Mouse (Mus musculus) heart, embryonic 16.5 days (tissue): ENCODE results near the gene Lgr4. TPM values are rescaled to one million over a fixed set of nuclear protein-coding genes. Genes with fewer than 3 reads are reported as not detected.

ENCODE experiments used
- ATAC-seq: fragments of 200-750 bp; cut with Nextera tagmentation; replicated peaks from 2 replicates; pipeline ENCODE4 v1.8.0; 2017; ENCODE audit warnings: moderate number of reproducible peaks; ENCODE audit not compliant: insufficient read depth, low FRiP score; ENCODE audit errors: extremely low read depth
- H3K27ac ChIP-seq: fragments of 300-500 bp; sonication (generic); 2 replicates; pipeline ENCODE4 v1.5.1; 2014; ENCODE audit warnings: mild to moderate bottlenecking, low read length, control low read depth, moderate library complexity
- H3K27me3 ChIP-seq: fragments of 300-500 bp; sonication (generic); 2 replicates; pipeline ENCODE4 v1.6.1; 2014; ENCODE audit warnings: low read length, mixed read lengths; ENCODE audit not compliant: control insufficient read depth, insufficient read depth
- H3K36me3 ChIP-seq: fragments of 300-500 bp; sonication (generic); 2 replicates; pipeline ENCODE4 v1.6.1; 2014; ENCODE audit not compliant: control insufficient read depth, insufficient read depth
- H3K4me1 ChIP-seq: fragments of 300-500 bp; sonication (generic); 2 replicates; pipeline ENCODE4 v1.6.1; 2014; ENCODE audit warnings: low read length, mixed read lengths; ENCODE audit not compliant: control insufficient read depth, insufficient read depth
- H3K4me2 ChIP-seq: fragments of 300-500 bp; sonication (generic); 2 replicates; pipeline ENCODE4 v1.6.1; 2014; ENCODE audit warnings: low read depth, mild to moderate bottlenecking, control low read depth, low read length
- H3K4me3 ChIP-seq: fragments of 300-500 bp; sonication (generic); 2 replicates; pipeline ENCODE4 v1.5.1; 2014; ENCODE audit warnings: mild to moderate bottlenecking, control low read depth, low read length
- H3K9ac ChIP-seq: fragments of 300-500 bp; sonication (generic); 2 replicates; pipeline ENCODE4 v1.6.1; 2014; ENCODE audit warnings: low read length, control low read depth
- H3K9me3 ChIP-seq: fragments of 300-500 bp; sonication (generic); replicated peaks from 2 replicates; pipeline ENCODE4 v1.6.1; 2016; ENCODE audit warnings: low read length; ENCODE audit not compliant: control insufficient read depth
- WGBS: fragments of 180-500 bp; shearing (Covaris S2); extraction: QIAGEN DNeasy Blood & Tissue Kit; methylation state at CpG from one replicate; pipeline ENCODE4 v1.1.7; 2014; 5-methylcytosine and 5-hydroxymethylcytosine counted together
- polyA plus RNA-seq: library from polyadenylated mRNA; unstranded; fragments of >200 nt; fragmentation: Nextera tagmentation; extraction: Ambion mirVana; gene quantifications from 2 replicates; pipeline ENCODE4 v1.2.1, GENCODE M21; 2015

The Lgr4 gene
- polyA plus RNA-seq, 1 experiment from 2014 or later: 11.8 TPM

GRCm38 (mm10) chr2:109927876-109928275 is 10.4 kb downstream of the Lgr4 start:
- no peak overlapping the region for H3K4me2 ChIP-seq
- H3K4me1 ChIP-seq: peaks cover 24% of the 10 kb centered on the region
- H3K9ac ChIP-seq: no peak overlapping the region
- H3K9me3 ChIP-seq: no peaks in the 10 kb centered on the region
- H3K4me3 ChIP-seq: no peak overlapping the region
- no peaks in the 10 kb centered on the region for H3K27me3 ChIP-seq
- H3K36me3 ChIP-seq: no peaks in the 10 kb centered on the region
- H3K27ac ChIP-seq: no peak overlapping the region
- ATAC-seq: no peak

- Histone ChIP-seq H3K27me3 (no peaks in the 10 kb centered on the region), H3K4me3 (no peak overlapping the region), H3K36me3 (no peaks in the 10 kb centered on the region), H3K4me1 (peaks cover 19% of the 10 kb centered on the region), H3K27ac (no peak overlapping the region), H3K4me2 (no peak overlapping the region), H3K9me3 (no peaks in the 10 kb centered on the region), H3K9ac (no peak overlapping the region)
- WGBS: 49% methylated on average over 4 of the region's 4 CpGs
- no peak for ATAC-seq
These were observed 11.3 kb downstream of the Lgr4 start for GRCm38 (mm10) chr2:109928791-109929190.

- ATAC-seq: no peak
- WGBS: 51% methylated on average over 3 of the region's 3 CpGs
These were observed 11.8 kb downstream of the Lgr4 start for GRCm38 (mm10) chr2:109929256-109929655.

GRCm38 (mm10) chr2:109930366-109930765 is 12.9 kb downstream of the Lgr4 start:
- peaks cover 21% of the 10 kb centered on the region for H3K4me1 ChIP-seq
- ATAC-seq: no peak
- WGBS: 92% methylated on average over 5 of the region's 5 CpGs

More at GRCm38 (mm10) chr2:109929256-109929655, 11.8 kb downstream of the Lgr4 start:
- Histone ChIP-seq H3K36me3 (no peaks in the 10 kb centered on the region), H3K27me3 (no peaks in the 10 kb centered on the region), H3K9ac (no peak overlapping the region), H3K4me2 (no peak overlapping the region), H3K27ac (no peak overlapping the region), H3K4me3 (no peak overlapping the region), H3K9me3 (no peaks in the 10 kb centered on the region), H3K4me1 (peaks cover 17% of the 10 kb centered on the region)

GRCm38 (mm10) chr2:109930771-109931170 is 13.3 kb downstream of the Lgr4 start:
- Histone ChIP-seq H3K27me3 (no peaks in the 10 kb centered on the region), H3K9ac (no peak overlapping the region), H3K4me3 (no peak overlapping the region), H3K4me2 (no peak overlapping the region), H3K27ac (no peak overlapping the region), H3K4me1 (peaks cover 23% of the 10 kb centered on the region), H3K9me3 (no peaks in the 10 kb centered on the region), H3K36me3 (no peaks in the 10 kb centered on the region)
- WGBS: 97% methylated on average over 4 of the region's 4 CpGs
- no peak for ATAC-seq

More at GRCm38 (mm10) chr2:109930366-109930765, 12.9 kb downstream of the Lgr4 start:
- H3K27ac ChIP-seq: no peak overlapping the region
- H3K9ac ChIP-seq: no peak overlapping the region
- H3K27me3 ChIP-seq: no peaks in the 10 kb centered on the region
- H3K9me3 ChIP-seq: no peaks in the 10 kb centered on the region
- no peaks in the 10 kb centered on the region for H3K36me3 ChIP-seq
- H3K4me2 ChIP-seq: no peak overlapping the region
- H3K4me3 ChIP-seq: no peak overlapping the region

- 48% methylated on average over 13 of the region's 13 CpGs for WGBS
- H3K4me2 ChIP-seq: peak overlapping the region; percentile 39
- no peaks in the 10 kb centered on the region for H3K27me3 ChIP-seq
- no peak overlapping the region for H3K4me3 ChIP-seq
- no peak for ATAC-seq
- H3K9ac ChIP-seq: peak overlapping the region; percentile 20; the same call in 1 of the 2 replicates
- H3K36me3 ChIP-seq: no peaks in the 10 kb centered on the region
- no peaks in the 10 kb centered on the region for H3K9me3 ChIP-seq
- H3K4me1 ChIP-seq: peaks cover 32% of the 10 kb centered on the region
- H3K27ac ChIP-seq: no peak overlapping the region
These were observed 14.7 kb downstream of the Lgr4 start for GRCm38 (mm10) chr2:109931978-109932780.

DNA sequence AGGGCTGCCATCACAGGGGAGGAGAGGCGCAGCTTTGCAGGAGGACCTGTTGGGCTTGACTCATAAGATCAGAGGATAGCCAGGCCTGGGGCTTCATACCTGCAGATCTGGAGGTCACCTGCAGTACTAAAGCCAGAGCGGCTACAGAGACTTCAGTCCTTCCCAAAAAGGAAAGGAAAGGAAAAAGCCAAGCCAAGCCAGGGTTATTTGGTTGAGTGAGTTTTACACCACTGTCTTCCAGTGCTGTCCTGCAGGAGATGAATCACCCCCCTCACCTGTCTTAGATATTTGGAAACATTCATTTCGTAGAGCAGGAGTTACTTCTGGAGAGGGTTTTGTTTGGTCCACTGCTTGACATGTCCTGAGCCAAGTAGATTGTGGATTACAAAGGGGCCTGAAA is 15.7 kb downstream of the Lgr4 start:
- no peak overlapping the region for H3K27ac ChIP-seq
- no peaks in the 10 kb centered on the region for H3K27me3 ChIP-seq
- H3K36me3 ChIP-seq: no peaks in the 10 kb centered on the region
- H3K9me3 ChIP-seq: no peaks in the 10 kb centered on the region
- peaks cover 32% of the 10 kb centered on the region for H3K4me1 ChIP-seq
- no peak for ATAC-seq
- 80% methylated on average over 3 of the region's 3 CpGs for WGBS
- no peak overlapping the region for H3K4me3 ChIP-seq
- H3K4me2 ChIP-seq: no peak overlapping the region
- no peak overlapping the region for H3K9ac ChIP-seq

- 46% methylated on average over 4 of the region's 4 CpGs for WGBS
- no peak overlapping the region for H3K9ac ChIP-seq
- H3K36me3 ChIP-seq: no peaks in the 10 kb centered on the region
- no peak overlapping the region for H3K4me3 ChIP-seq
- ATAC-seq: no peak
- H3K27me3 ChIP-seq: no peaks in the 10 kb centered on the region
- H3K4me1 ChIP-seq: peaks cover 27% of the 10 kb centered on the region
- no peak overlapping the region for H3K27ac ChIP-seq
- no peak overlapping the region for H3K4me2 ChIP-seq
- H3K9me3 ChIP-seq: no peaks in the 10 kb centered on the region
These were observed 16.6 kb downstream of the Lgr4 start for GRCm38 (mm10) chr2:109934086-109934485.

DNA sequence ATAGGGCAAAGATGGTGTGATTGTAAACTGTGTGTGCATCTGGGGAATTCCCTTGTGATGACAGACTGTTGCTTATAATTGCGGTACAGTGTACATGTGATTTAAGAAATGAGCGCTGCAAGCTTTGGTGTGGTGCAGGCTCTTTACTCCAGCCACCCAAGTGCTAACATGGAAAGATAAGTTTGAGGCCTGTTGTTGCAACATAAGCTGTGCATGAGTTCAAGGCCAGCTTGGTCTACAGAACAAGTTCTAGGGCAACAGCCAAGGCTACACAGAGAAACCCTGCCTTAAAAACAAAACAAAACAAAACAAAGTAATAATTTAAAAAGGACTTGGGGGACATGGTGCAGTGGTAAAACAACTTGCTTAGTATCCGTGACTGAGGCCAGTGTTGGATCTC is 17.7 kb downstream of the Lgr4 start:
- 81% methylated on average over 3 of the region's 3 CpGs for WGBS
- ATAC-seq: no peak

More for the DNA sequence above, 17.7 kb downstream of the Lgr4 start:
- Histone ChIP-seq H3K36me3 (no peaks in the 10 kb centered on the region), H3K4me3 (no peak overlapping the region), H3K27me3 (no peaks in the 10 kb centered on the region), H3K4me1 (peaks cover 24% of the 10 kb centered on the region), H3K4me2 (no peak overlapping the region), H3K27ac (no peak overlapping the region), H3K9ac (no peak overlapping the region), H3K9me3 (no peaks in the 10 kb centered on the region)
